Mouse (Mus musculus) urinary bladder, postnatal 4 days (tissue): ENCODE data around the gene Hsdl2.
A peak's percentile ranks its signal among the peaks of the same experiment; 100 is the strongest.
"Not testable (repeated sequence)": the region's sequence is repeated elsewhere in the genome, so short reads cannot be mapped to it uniquely, and the experiment has no call there.

Experiments used
- DNase-seq, 2 experiments: peaks; one replicate each; pipeline ENCODE4 v3.0.0; 2021 to 2022; ENCODE audit warnings: low spot score in 2 of 2

Gene Hsdl2

DNA sequence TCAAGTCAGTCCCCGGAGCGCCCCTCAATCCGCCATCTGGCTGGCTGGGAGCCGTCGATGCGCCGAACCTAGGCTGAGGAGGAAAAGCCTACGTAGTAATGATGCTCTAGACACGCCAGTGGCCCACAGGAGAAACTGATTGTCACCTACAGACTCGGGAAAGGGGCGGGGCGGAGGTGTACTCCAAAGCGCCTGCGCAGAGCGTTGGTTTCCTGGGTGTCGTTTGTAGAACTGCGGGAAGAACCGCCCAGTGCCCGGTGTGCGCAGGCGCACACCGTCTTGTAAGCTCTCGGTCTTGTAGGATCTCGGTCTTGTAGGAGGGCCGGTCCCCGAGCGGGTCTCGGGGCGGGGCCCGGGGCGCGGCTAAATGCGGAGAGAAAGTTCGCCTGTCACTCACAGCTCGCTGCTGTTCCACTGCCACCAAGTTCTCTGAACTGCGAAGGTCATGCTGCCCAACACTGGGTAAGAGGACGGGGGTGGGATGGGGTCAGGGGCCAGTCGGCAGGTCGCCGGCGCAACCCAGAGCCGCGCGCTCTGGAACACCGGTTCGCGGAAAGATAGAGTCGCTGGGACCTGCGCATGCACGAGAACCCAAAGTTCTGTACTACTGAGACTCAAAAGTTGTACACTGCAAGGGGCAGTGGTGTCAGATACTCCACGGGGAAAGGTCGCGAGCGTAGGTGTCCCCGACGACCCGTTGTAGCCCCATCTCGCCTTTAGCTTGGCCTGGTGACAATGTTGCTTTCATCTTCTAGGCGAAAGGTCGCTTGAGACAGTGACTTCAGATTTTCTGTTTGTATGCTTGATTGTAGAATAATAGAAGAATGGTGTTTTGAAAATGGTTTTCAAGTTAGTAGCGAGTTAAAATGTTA is at the start of gene Hsdl2:
Hsdl2 (plus strand) TSS at position 250 of the 872 bp plus-strand sequence.
- peak; percentile 96 to 97 for DNase-seq

DNA sequence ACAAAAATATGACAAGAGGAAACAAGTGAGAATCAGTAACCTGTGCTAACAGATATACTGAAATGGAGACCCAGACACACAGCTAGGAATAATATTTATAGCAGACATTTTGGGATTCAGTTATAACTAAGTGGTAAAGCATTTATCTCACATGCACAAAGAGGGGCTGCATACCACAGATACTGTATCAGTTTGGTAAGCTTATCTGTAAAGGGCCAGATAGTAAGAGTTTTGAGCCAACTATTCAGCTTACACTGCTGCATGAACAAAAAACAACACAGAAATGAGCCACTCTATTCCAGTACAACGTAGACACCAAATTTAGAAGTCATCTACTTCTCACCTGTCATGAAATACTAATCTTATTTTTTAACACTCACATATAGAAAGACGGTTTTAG is 48.1 kb upstream of the Hsdl2 start:
- no peak for DNase-seq

DNA sequence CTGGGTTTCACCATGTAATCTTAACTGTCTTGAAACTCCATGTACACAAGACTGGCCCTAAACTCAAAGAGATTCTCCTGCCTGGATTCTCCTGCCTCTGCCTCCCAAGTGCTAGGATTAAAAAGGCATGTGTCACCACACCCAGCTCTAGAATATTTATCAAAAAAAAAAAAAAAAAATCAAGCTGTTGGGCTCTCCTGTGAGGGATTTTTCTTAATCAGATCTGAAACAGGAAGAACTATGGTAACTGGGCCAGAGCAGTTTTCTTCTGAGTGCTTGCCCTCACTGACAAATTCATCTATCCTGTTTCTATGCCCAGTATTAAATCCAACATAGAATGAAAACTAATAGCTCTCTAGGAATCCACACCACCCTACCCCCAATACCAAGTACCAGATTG is 45.7 kb upstream of the Hsdl2 start:
- no peak for DNase-seq

DNA sequence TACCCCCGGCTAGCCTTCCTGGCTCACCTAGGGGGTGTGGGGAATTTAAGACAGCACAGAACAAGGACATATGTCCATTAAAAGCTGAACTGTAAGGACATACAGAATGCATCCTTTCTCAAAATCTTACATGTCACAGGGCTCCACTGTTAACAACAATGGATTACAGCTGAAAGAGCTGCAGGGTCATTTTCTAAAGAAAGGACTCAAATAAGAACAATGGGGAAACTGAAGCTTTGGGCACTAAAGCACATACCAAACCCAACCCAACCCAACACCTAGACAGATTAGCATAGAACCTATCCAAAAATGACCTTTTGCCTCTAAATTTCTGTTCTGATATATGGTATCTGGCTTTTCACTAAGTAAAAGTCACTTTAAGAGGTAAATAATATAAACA is 45.1 kb upstream of the Hsdl2 start:
- DNase-seq: no peak

DNA sequence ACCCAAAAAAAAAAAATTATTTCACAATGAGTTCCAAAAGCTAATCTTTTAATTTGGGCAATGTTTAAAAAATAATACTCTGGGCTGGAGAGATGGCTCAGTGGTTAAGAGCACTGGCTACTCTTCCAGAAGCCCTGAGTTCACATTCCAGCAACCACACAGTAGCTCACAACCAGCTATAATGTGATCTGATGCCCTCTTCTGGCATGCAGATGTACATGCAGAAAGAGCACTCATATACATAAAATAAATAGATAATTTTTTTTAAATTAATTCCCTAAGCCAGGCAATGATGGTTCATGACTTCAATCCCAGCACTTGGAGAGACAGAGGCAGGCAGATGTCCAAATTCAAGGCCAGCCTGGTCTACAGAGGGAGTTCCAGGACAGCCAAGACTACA is 38.4 kb upstream of the Hsdl2 start:
- DNase-seq: no peak

DNA sequence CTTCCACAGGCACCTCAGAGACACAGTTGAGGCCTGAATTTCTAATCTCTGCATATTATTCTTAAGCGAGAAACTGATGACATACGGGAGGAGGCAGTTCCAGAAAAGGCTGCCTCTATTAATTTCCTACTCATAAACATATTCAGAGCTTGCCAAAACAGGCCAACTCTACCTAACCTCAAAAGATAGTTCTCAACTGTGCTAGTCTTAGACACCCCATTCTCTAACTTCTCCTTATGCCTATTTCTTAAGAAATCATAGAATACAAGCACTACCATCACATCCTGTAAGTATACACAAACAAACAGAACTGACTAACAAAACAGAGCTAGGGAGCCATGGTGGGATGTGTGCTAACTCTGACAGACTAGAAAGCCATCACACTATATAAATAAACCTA is 36.7 kb upstream of the Hsdl2 start:
- no peak for DNase-seq

DNA sequence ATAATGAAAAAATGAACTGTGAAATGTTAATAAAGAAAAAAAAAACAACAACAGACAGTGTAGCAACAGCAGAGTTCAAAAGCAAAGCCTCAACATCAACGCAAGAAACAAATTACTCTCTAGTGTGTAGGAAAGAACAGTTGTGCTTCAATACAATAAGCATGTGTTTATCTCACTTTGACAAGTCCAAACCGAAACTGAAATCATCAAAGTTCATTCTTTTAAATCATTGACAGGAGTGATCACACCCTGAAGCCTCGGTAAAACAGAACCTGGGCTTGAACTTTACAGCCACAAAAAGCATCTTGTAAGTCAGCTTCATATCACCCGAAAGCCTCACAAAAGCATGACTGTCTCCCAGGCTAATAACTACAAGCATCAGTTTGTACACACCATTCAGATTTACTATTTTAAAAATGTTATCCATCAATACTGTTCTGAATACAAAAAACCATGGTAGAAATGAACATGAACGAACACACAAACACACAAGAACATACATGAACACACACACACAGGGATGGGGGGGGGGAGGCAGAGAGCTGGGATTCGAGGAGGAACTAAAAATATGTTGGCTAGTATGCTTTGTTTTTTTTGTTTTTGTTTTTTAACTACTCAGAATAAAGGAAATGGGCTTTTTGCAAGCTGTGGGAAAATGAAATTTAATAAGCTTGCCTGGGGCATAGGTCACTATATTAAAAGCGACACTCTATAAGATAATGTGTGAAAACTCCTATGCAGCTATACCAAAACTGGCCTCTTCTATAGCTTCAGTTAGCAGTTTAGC is 34.9 kb upstream of the Hsdl2 start:
- DNase-seq: no peak

DNA sequence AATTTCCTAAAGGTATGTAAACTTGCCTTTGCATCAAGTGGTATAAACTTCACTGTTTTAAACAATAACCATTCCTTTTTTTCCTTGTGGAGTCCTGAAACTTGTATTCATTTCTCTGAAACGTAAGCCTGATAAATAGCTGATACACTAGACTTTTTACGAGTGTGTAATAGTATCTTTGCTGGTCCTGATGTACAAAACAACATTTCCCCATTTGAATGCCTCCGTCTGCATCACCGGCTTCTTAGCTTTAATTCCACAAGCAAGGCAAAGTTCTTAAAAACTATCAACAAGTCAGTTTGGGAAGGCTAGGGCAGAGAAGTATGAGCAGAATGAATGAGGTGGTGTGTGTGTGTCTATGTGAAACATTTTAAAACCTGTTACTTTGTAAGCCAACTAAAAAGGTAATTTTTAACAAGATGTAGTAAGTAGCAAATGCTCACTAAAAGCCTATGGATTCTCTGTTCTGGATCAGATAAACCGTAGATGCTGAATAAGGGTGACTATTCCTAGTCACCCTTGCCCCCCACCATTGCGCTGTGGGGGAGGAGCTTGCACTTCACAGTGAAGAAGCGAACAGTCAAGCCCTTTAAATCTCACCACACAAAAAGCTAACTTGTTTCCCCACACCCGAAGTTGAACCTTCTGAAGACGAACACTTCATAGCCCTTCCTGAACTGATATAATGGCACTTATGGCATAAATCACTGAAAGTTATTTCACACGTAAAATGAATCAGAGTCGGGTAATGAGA is 34.0 kb upstream of the Hsdl2 start:
- no peak for DNase-seq

DNA sequence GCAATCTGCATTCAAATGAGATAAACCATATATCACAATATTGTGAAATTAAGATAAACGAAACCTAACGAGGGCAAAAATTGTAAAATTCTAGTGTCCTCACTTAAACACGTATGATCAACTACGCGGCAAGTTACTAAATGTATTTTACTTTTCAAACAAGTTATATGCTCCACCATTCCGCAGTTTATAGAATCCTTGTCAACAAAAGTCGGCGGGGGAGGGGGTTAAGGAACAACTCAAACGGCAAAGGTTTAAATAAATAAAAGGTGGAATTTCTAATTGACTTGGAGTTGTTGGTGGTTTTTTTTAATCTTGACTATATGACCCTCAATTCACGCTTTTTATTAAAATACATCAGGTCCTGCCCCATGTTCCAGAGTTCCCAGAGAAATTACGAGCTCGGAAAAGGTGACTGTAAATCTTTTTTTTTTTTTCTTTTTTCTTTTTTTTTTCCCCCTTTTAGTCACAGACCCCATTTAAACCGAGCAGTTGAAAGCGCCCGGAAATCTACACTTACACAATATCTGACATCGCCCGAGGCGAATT is 33.3 kb upstream of the Hsdl2 start:
- DNase-seq: no peak

DNA sequence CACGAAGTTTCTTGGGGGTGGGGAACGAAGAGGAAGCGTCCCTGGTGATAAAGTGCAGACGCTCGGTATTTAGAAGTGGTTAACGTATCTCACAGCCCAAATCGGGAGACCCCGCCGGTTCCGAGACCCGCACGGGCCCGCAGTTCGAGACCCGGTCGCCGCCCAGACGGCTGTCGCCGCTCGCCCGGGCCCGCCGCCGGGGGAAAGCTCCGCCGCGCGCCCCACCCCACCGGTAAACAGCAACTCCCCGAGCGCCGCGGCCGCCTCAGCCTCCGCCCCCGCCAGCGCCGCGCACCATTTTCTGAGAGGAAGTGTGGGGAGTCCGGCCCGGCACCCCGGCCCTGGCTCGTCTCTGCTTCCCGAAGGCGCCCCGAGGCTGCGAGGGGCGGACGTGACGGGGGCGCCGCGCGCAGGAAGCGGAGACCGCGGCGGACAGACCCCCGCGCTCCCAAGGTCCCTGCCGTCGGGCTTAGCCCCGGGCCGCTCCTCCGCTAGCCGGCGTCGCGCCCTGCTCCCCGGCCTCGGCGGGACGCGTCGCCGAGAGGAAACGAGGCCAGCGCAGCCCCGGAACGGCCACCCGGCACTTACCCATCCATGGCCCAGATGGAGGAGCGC is 32.7 kb upstream of the Hsdl2 start:
- DNase-seq: peak; percentile 68 to 71

DNA sequence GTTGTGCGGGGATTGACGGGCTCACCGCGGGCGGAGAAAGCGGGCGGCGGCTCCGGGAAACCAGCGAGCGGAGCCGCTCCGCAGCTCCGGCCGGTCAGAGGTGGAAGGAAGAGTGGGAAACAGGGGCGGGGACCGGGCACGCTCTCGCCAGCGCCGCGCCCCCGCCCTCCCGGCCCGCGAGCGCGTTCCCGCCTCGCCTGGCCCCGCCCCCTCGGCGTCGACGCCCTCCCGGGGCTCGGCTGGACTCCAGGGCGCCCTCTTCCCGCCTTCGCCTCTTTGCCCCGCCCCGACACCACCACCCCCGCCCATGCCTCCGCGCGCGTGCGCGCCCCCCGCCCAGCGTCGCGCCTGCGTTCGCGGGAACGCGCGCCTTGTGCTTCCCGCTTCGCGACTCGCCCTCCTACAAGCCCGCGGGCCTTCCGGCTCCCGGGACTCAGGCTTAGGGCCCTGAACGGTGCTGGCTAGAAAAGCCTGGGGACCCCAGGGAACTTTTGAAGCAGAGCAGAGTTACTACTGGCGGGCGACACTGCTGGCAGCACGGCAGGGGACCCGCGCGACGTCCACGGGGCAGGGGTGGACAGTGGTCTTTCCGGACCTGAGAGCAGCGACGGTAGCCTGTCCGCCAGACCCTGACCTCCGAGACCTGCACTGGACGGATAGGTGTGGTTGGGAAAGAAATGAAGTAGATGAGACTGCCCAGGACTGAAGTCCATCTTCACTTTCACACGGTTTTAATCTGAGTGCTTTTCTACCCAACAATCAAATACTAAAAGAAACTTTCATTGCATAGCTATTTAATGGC is 32.0 kb upstream of the Hsdl2 start, which contains the start of gene Ptbp3:
Ptbp3 (minus strand) TSS at position 190 of the 802 bp plus-strand sequence.
- DNase-seq: peak; percentile 93 to 95

DNA sequence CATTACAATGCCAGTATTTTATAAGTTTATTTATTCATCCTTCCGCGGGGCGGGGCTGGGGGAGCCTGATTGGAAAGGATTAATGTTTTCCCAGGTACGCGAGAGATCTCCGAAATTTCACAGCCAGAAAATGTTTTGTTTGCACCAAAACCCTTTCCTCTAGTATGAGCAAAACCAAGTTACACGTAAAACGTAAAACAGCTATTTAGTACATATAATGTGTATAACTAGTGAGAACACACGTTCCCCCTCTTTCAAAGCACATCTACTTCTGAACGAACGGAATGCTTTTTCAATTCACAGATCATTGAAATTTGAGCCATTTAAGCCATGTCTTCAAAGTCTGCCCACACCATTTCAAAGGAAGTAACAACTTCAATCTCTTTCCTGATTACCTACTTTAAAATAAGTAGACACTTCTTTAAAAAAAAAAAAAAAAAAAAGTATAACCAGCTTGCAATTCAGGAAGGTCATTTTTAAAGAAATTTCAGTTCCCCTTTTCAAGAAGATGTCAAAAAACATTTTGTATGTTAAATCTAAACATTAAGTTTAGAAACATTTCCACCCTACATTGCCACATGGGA is 31.3 kb upstream of the Hsdl2 start:
- DNase-seq: no peak

DNA sequence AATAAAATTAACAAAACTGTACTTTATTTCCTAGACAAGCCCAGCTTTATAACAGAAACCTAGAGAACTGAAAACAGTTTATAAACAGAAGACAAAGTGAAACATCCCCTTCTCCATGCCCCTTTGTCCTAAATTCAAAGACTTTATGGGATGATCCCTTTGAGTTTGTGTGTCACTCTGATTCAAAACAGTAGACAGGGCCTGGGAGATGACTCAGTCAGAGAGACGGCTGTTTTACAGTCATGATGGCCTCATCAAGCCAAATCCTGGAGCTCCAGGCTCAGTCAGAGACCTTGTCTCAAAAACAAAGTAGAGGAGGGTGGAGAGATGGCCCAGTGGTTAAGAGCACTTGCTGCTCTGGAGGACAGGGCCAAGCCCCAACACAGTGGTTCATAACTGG is 29.5 kb upstream of the Hsdl2 start:
- DNase-seq: no peak

DNA sequence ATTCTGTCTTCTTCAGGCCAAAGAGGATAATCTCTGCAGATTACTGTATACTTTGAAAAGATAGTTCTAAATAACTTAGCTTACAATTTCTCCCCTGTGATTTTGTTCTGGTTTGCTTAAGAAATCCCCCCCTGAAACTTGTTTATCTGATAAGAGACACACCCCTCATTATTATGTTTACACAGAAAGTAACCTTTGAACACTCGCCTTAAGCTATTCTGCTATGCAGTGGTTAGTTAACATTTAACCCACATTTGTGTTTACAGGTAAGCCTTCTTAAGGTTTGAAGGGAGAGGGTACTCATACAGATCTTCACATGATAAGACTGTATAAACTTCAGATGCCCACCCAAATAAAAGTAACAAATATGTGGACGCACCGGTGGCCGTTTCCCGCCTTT is 28.5 kb upstream of the Hsdl2 start:
- DNase-seq: no peak

DNA sequence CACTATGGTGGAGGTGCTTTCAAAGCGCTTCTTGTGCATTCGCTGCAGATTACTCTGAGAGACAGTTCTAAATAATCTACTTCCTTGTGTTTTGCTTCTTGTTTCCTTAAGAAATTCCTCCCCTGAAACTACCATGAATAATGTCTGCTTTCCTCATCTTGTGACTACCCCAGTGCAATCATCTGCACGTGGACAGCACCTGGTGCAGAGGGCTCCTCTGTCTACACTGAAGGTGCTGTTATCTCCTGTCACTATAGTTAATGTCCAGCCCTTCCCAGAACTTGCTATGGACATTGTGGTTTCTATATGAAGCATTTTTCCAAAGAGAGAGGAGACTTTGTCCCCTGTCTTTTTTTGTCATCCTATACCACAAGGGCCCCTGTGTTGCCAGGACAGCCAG is 27.8 kb upstream of the Hsdl2 start:
- no peak for DNase-seq

DNA sequence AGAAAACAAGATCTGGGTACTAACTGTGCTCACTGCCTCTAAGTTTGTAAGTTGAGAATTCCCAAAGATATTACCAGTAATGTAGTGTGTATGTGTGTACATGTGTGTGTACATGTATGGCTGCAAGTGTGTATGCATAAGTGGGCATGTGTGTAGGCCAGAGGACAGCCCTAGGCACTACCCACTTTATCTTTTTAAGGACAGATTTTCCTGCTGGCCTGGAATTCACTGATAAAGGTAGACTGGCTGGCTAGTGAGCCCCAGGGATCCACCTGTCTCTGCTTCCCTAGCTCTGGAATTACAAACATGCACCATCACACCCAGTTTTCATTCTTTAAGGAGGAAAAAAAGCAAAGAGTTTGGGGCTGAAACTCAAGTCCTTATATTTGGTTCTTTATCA is 26.2 kb upstream of the Hsdl2 start:
- no peak for DNase-seq

DNA sequence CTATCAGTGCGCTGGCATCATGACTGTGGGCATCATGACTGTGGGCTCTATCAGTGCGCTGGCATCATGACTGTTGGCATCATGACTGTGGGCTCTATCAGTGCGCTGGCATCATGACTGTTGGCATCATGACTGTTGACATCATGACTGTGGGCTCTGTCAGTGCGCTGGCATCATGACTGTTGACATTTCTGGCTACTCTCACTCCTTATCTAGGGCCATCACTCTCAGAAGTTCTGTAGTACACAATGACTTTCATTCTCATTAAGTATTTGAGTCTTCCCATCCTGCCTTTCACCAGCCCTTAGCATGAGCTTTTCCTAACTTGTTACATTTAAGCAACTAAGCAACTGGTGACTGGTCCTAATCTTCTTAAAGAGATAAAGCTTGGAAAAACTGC is 24.0 kb upstream of the Hsdl2 start:
- DNase-seq: not testable (repeated sequence)

DNA sequence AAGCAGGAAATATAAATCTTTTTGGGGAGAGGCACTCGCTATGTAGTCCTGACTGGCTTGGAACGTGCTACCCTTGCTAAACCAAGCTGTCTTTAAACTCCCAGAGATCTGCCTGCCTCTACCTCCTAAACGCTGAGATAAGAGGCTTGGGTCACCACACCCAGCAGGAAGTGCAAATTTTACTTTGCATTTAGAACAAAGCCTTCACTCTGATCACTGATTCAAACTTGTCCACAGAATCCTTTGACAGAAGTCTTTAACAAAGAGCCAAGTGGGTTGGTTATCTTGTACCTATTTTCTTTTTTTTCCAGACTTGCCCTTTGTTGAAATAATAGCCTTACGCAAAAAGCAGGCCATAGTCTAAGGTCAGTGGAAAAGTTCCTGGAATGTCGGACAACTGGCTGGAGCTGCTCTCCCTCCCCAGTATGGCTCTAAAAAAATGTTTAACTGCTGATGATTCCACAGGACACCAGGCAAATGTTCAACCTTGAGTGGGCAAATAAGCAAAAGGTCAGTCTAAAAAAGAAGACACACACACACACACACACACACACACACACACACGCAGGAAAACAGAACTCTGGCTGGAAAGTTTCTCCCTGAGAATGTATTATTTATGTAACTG is 23.2 kb upstream of the Hsdl2 start:
- DNase-seq: no peak

DNA sequence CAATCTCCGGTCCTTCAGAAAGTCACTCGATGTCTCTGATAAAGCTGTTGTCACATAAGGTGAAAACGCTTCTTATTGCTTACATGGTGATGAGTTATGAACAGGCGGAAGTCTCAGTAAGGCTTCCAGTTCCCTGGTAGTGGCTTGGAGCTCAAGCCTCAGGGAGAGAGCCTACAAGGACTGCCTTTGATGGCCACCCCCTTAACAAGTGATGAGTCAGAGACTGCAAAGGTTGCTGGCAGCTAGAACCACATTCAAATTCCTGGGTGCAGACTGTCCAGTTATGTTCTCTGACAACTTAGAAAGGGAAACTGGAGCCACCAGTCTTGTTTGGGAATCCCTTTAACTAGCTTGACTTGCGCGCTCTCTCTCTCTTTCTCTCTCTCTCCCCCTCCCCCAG is 21.2 kb upstream of the Hsdl2 start:
- no peak for DNase-seq

DNA sequence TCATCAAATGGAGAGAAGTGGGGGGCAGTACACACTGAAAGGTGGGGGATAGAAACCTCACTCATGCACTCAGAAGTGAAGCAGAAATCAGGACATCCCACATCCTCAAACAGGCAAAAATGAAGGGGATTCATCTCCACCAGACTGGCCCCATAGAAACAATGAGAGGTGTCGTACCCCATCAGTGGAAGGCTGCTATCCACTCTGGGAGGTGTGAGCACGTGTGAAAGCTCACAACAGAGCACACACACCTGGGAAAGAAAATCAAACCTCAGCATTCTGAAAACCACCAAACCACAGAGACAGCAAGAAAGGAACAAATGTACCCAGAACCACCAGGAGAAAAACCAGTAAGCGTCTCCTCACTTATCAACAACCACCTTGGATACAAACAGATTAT is 17.2 kb upstream of the Hsdl2 start:
- no peak for DNase-seq
